Mouse (Mus musculus) kidney, adult 2 months (tissue): ENCODE data around the gene Pank3.

Experiments
- CTCF ChIP-seq: fragments of 200-500 bp; conservative IDR thresholded peaks from 2 replicates; pipeline ENCODE4 v1.5.1; 2011; ENCODE audit warnings: low read depth, mild to moderate bottlenecking, control low read depth, low read length, moderate library complexity, mixed read lengths; ENCODE audit not compliant: insufficient read depth, insufficient read length
- POLR2A ChIP-seq: fragments of 200-500 bp; IDR thresholded peaks from one replicate; pipeline ENCODE4 v1.6.1; 2011; ENCODE audit warnings: low read depth, low read length, control low read depth

- TF ChIP-seq CTCF (no peak), POLR2A (no peak)
These were observed 7.2 kb downstream of the Pank3 start for GRCm38 (mm10) chr11:35776452-35776851.
